Mouse (Mus musculus): ENCODE data around the gene Chst15.

The Chst15 gene

DNA sequence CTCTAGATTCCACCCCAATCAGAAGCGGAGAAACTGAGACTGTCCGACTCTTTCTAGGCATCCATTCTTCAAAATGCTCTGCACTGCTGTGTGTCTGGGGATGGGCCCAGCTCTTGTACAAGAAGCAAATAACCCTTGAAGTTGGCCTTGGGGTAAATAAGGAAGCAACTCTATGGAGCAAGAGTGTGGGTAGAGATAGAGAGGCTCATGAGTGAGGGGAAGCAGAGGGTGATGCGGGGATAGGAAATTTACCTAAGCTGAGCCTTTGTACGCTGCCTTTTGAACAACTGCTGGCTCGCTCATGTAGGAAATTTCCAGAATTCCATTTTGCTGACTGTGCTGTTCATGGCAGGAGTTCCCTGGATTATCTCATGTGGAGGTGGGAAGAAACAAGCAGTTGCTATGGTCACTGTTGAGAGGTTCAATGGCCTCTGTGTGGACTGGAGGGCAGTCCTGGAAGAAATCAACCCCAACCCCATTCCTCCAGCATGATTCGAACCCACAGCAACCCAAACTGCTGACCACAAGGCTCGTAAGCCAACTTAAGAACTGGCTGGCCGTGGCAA is 89.9 kb downstream of the Chst15 start:
- no peak for DNase-seq (ENCODE audit: extremely low spot score, low spot score)

DNA sequence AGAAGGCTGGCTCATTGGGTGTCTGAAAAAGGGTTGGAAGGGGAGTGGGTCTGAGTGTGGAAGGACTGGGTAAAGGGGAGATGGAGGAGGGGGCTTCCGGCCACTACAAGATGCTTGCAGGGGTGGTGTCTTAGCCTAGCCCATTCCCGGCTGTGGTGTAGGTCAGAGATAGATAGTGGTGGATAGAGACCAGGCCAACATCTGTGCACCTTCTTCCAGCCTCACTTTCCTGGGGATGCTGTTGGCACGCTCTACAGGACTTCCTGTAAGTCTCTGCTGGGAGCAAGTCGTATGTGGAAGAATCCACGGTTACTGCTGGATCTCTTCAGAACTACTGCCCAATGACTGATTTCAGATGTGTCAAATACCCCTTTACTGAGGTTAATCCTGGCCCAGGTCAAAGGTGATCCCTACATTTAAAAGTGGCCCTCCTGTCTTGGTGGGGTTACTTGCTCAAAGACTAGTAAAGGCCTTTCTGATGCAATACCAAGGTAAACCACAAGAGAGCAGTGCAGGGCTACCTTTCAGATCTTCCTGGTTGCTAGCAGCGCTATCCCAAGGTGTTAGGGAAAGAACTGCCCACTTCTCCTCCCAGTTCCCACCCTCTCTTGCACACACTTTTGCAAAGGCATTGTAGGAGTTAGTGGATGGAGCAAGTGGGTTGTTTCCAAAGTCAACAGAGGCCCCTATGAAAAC is 90.5 kb downstream of the Chst15 start:
- DNase-seq (ENCODE audit: extremely low spot score, low spot score), result peak; percentile 88

DNA sequence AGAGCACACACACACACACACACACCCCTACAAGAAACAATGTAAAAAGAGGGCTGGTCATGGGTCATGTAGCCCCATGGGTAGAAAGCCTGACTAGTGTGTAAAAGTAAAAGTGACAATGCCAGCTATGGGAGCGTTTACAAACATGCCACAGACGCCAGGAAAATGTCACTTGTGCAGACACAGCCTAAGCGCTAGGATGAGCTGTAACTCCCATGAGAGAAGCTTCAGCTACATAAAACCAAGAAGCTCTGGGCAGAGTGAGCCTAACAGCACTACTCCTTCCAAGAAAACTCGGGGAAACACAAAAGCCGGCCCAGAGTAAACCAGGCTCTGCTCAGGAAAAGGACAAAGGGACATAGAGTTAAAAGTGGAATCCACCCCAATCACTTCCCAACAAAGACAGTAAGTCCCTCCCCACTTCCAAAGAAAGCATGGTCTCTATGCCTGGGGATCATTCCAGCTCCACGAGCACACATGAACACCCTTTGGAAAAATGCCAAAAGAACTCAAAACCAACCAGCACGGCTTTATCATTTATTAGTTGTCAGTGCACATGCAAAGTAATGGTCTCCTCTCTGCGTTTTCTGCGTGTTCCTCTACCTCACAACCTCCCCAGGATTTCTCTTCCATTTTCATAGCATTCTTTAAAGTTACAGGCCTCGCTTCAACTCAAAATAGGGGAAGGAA is 93.4 kb downstream of the Chst15 start:
- no peak for DNase-seq (ENCODE audit: extremely low spot score, low spot score)

DNA sequence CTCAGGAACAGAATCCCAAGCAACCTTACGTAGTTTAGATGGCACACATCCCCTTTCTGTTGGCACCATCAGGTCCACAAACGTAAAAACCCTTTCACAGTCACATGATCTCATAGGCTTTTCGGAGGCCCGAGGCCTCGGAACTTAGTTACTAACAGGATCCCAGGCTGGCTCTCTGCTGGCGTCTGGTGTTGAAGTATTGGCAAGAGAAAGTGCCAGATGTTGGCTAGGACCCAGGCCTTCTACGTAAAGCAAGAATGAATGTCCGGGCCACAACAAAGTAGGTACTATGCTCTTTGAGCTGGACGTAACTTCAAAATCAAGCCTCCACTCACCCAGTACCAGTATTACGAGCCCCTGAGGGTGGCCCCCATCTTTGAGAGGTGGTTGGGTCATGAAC is 103.0 kb downstream of the Chst15 start:
- DNase-seq (ENCODE audit: extremely low spot score, low spot score), result no peak

DNA sequence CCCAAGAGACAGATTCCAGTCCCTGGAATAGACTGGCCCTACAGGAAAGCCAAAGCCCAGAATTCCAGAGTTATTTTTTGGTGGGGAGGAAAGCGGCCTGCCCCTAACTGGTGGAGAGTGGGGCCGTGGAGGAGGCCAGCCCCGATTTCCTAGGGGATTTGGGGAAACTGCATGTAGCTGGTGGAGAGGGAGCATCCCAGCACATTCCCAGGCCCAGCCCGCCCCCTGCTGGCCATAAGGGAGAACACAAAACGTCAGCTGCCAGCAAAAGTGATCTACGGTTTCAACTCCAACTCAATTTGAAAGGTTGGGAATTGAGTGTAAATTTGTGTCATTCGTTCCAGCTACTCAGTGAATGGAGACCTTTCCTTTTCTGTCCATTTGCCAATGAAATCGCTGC is 103.6 kb downstream of the Chst15 start:
- peak; percentile 80 for DNase-seq (ENCODE audit: extremely low spot score, low spot score)

DNA sequence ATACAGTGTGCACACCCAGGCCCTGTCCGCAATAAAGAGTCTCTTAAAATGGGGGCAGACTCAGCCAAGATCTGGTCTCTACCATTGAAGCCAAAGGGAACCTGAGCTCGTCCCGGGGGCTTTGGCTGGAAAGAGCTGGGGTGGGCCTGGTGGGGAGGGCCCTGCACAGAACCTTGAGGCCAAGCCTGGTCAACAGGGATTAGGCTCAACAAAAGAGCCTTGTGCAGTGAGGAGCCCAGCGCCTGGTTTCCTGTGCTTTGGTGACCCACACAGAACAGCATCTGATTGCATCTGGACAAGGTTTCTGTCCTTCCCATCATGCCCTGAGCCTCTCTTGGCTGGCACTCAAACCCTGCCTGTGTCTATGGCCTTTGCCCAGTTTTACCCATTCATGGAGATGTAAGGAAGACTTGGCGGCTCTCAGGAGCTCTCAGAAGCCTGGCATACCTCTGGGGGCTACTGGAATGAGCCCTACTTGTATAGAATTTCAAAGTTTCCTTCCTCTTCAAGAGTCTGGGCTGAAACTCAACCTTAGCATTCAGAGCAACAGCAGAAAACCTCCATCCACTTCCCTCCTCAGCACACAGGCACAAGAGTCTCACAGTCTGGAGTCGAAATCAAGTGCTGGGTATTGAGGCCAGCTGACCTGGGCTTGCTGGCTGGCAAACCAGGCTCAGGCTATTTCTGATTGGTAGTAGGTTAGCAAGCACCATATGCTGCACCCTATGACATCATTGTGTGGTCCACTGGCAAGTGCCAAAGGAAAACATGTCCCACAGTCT is 104.9 kb downstream of the Chst15 start:
- no peak for DNase-seq (ENCODE audit: extremely low spot score, low spot score)

DNA sequence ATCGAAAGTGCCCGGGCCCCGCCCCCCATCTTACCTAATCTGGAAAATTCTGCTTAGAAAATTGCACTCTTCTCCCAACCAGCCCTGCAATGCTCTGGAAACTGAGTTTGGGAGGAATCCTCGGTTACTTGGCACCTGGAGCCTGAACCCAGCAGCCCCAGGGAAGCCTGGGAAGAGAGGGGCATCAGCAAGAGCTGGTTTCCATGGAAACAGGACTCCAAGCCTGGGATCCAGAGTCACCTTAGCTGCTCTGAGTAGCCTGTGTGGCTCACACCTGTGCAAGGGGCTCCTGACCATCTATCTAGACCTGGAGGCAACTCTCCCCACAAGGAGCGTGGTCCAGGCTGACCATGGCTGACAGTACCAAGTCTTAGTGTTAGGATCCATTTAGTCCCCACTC is 106.4 kb downstream of the Chst15 start:
- DNase-seq (ENCODE audit: extremely low spot score, low spot score), result no peak

DNA sequence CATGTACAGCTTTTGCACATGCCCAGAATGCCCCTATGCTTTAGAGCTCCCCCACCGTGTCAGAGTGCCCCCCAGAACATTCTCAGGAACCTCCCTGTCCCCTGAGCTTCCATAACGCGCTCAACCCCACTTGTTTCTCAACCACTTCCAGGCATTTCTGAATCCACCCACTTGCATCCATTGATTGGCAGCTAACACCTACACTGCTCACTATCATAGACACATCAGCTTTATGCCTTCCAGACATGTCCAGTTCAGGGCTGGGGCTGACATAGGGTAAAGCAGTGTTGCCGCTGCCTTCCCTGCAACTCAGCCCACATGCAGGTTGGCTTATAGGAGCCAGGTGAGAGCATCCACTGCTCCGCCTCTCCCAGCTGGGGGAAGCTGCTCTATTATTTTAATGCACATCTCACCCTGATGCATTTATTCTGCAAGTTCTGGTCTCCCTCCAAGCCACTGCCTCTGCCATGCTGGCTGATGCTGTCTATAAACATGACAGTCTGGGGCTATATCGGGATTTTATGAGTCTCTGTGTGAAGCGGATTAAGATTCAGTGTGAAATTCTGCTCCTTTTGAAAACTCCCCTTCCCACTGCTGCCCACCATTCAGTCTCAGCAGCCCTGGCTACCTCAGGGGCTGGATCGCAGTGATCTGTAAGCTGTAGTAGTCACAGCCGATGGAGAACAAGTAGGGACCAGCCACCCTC is 107.9 kb downstream of the Chst15 start:
- no peak for DNase-seq (ENCODE audit: extremely low spot score, low spot score)

DNA sequence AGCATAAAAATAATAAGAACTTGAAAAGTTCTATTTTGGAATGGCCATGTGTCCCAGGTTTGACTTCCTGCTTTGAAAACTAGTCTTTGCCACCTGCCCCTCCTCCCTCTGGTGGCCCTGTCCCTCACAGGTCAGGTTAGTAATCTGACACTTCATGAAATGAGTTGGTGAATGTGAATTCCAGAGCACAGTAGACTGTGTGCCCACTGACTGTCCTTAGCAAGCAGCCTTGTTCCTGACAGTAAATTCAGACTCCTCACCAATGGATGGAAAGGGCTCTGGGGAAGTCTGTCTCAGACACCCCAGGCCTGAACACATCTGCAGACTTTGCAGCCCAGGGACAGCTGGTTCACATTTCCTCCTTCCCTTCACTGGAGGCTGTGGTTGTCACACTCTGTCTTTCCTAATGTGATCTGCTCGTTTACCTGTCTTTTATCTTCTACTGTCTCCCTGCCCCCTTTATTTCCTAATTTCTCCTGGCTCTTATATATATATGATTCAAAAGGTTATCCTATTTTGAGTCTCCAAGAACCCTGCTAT is 112.9 kb downstream of the Chst15 start:
- peak; percentile 24 for DNase-seq (ENCODE audit: extremely low spot score, low spot score)

DNA sequence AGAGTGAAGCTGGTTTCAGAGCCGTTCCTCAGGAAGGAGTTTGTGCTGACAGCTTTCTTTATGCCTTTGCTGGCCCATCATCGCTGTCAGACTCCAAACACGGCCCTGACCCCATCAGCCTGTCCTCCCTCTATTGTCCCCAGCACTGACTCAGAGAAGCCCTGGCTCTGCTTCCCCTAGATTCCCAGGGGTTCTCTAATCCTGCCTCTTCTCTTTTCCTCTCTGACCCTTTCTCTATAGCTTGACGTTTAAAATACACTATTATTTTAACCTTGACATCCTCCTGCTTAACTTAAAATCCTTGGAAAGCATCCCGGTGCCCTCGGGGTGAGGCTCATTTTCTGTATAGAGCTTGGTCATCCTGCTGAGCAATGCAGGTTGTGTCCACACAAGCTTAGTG is 117.3 kb downstream of the Chst15 start:
- no peak for DNase-seq (ENCODE audit: extremely low spot score, low spot score)

DNA sequence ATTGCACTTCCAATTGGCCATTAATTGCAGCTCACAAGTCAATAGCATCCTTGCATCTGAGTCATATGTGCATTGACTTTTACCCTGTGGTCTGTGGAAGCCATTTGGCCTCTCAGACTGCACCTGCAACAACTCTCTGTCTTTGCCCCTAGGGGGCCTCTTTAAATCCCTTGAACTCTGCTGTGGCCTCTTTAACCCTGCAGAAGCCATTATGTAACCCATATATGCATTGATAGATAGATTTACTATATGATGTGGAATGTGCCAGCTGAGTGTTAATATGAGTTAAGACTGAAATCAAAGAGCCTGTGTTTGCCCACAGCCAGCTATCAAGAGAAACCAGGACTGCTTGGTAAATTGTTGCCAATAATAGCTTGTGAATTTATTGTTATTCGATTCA is 118.2 kb downstream of the Chst15 start:
- no peak for DNase-seq (ENCODE audit: extremely low spot score, low spot score)

DNA sequence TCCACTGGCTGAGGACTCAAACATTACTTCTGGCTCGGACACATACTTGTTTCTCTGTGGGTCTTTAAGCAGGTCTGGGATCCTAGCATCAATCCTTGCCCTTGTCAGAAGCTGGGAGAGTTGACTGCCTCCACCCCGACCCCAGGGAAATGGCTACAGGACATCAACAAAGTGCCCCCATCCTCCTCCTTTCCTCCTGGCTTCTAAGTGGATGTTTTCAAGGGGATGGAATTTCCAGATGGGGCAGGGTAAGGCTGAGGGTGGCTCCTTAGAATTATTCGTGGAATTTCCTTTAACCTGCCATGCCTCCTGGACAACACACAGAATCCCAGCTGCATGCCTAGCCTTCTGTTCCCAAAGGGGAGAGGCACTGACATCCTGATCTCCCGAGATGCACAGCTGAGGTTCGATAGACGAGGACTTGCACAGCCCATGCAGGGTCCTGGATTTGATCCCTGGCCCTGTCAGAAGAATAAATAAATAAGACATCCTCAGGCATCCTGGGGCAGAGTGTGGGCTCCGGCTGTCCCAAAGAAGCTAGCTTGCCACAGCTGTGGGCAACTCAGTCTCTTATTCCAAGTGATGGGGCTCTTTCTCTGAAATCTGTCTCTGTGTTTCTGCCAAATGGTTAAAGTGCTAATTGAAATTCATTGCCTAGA is 119.1 kb downstream of the Chst15 start:
- peak; percentile 19 for DNase-seq (ENCODE audit: extremely low spot score, low spot score)

DNA sequence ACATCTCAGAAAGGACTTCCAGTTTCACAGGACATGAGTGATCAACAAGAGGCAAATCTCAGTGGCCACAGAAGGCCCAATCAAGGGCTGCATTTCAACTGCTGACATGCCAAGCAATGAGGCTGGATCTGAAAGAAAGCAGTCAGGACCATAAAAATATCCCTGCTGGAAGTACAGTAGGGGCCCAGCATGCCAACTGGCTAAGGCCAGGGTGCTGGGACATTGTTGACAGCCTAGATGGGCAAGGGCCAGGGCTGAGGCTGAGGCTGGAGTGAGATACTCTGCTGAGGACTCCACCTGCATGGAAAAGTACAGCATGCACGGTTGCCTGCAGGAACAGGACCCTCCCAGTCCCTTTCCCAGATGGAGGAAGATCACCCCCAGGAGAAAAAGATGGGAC is 120.4 kb downstream of the Chst15 start:
- DNase-seq (ENCODE audit: extremely low spot score, low spot score), result no peak

DNA sequence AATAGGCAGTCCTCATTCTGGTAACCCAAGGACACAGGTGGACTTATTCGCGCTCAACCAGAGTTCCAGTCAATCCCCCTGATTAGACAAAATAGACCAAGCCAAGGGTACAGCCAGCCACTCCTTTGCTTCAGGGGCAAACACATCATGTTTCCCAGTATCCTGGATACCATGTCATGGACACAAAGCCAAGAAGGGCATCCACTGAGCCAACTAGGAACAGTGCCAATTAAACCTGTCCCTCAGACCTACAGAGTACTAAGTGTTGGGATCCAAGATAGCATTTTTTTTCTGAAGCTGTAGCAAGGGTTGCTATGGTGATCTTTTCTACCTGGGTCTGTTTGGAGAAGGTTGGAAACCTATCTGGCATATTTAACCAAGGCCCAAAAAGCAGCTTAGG is 123.4 kb downstream of the Chst15 start:
- DNase-seq (ENCODE audit: extremely low spot score, low spot score), result no peak

DNA sequence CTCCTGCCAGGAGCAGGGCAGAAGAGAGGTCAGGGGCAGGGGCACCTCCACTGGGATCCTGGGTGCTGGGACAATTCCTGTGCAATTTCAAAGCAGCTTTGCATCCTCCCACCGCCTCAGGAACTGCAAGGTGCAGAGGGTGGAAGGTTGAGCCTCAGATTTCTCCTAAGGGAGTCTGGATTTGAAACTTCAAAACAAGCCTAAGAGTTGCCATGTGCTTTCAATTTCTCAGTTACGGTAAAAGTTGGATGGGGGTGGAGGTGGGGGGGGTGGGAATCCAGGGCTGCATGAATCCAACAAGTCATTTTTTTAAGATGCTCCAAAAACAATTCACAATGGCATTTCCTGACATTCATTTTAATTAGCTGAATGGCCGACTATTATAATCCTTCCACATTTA is 129.6 kb downstream of the Chst15 start:
- DNase-seq (ENCODE audit: extremely low spot score, low spot score), result no peak
